Mouse (Mus musculus): ENCODE results near the gene Cped1. TPM values are rescaled to one million over a fixed set of nuclear protein-coding genes. Genes with fewer than 3 reads are reported as not detected.
"Not testable (repeated sequence)": the region's sequence is repeated elsewhere in the genome, so short reads cannot be mapped to it uniquely, and the experiment has no call there.

Gene Cped1
- polyA plus RNA-seq, 1 experiment = 2.2 TPM

DNA sequence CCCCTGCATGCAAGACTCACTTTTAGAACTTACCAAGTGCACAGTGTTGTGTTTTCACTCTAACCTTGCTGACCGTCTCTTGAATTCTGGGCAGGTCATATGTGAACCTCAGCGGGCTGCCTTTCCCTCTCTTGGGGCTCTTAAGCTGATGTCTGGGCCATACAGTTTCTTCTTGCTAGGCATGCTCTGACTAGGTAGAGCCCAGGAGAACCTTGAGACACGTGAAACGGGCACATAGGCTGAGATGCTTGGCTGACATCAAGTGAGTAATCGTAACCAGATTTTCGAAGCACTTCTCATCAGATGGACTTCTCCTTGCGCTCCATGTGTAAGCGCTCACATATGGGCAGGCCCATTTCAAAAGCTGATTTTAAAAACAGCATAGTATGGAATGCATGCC is 237.2 kb downstream of the Cped1 start:
- TF ChIP-seq CTCF (IDR thresholded peaks at IDR 0.05; ENCODE audit: extremely low read depth, insufficient read depth, low read length) = no peak
- no peak for TF ChIP-seq POLR2A (IDR thresholded peaks at IDR 0.05; ENCODE audit: extremely low read depth, insufficient read depth, low read length)
- Histone ChIP-seq H3K27ac (ENCODE audit: insufficient read depth, low read length) (no peak overlapping the region), H3K4me3 (ENCODE audit: insufficient read depth, low read length) (no peak overlapping the region), H3K4me1 (ENCODE audit: control insufficient read depth, insufficient read depth, low read length) (no peaks in the 10 kb centered on the region)

DNA sequence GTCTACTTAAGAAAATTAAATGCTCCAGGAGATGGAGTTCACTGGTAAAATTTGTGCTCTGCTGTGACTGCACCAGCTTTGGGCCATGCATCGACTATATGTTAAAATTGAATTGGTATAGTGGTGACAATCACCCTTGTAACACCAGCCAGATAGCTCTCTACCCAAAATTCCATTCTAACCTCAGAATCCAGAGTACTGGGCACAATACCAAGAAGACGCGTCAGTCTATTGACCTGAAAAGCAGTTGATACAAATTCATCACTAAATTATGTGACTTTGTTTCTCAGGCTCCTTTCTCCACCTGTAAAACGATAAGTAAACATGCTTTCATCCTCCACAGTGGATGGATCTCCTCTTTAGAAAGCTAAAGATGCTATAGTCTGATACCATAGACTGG is 238.6 kb downstream of the Cped1 start:
- H3K4me1 ChIP-seq (ENCODE audit: control insufficient read depth, insufficient read depth, low read length) = no peaks in the 10 kb centered on the region
- H3K27ac ChIP-seq (ENCODE audit: insufficient read depth, low read length) = no peak overlapping the region
- TF ChIP-seq POLR2A (IDR thresholded peaks at IDR 0.05; ENCODE audit: extremely low read depth, insufficient read depth, low read length) (no peak), CTCF (IDR thresholded peaks at IDR 0.05; ENCODE audit: extremely low read depth, insufficient read depth, low read length) (no peak)
- H3K4me3 ChIP-seq (ENCODE audit: insufficient read depth, low read length) = no peak overlapping the region

DNA sequence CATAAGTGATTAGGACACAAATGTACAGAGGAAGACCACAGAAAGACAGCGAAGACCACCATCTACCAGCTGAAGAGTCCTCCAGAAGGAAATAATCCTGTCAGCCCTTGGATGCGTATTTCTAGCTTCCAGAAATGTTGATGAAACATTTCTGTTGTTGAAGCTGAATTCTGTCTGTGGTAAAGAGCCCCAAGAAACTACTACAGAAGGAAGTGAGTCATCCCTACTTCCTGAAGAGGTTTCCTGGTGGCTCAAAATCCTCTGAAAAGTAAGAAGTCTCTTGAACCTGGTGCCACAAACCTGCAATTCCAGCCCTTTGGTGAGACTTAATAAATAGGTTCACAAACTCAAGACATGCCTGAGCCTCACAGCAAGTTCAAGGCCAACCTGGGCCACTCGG is 245.5 kb downstream of the Cped1 start:
- TF ChIP-seq CTCF (IDR thresholded peaks at IDR 0.05; ENCODE audit: extremely low read depth, insufficient read depth, low read length) = no peak
- Histone ChIP-seq H3K27ac (ENCODE audit: insufficient read depth, low read length) (no peak overlapping the region), H3K4me1 (ENCODE audit: control insufficient read depth, insufficient read depth, low read length) (no peaks in the 10 kb centered on the region), H3K4me3 (ENCODE audit: insufficient read depth, low read length) (no peak overlapping the region)

DNA sequence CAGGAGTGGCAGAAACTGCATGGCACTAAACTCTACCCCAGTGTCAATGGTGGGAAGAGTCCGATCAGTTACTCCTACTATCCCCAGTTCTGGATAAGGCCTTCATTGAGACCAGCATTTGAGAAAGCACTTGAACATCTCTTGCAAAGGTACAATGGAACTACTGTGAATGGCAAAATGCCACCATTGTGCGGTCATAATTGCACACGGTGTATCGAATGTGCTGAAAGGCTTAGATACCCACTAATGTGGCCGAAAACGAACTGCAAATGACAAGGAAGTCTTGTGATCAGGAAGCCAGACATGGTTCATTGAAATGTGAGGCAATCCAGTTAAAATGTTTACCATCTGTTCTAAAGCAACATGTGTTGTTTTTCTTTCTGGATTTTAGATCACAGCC is 247.8 kb downstream of the Cped1 start:
- TF ChIP-seq POLR2A (IDR thresholded peaks at IDR 0.05; ENCODE audit: extremely low read depth, insufficient read depth, low read length) (no peak), CTCF (IDR thresholded peaks at IDR 0.05; ENCODE audit: extremely low read depth, insufficient read depth, low read length) (no peak)
- H3K27ac ChIP-seq (ENCODE audit: insufficient read depth, low read length) = no peak overlapping the region
- H3K4me3 ChIP-seq (ENCODE audit: insufficient read depth, low read length) = no peak overlapping the region
- H3K4me1 ChIP-seq (ENCODE audit: control insufficient read depth, insufficient read depth, low read length) = no peaks in the 10 kb centered on the region

DNA sequence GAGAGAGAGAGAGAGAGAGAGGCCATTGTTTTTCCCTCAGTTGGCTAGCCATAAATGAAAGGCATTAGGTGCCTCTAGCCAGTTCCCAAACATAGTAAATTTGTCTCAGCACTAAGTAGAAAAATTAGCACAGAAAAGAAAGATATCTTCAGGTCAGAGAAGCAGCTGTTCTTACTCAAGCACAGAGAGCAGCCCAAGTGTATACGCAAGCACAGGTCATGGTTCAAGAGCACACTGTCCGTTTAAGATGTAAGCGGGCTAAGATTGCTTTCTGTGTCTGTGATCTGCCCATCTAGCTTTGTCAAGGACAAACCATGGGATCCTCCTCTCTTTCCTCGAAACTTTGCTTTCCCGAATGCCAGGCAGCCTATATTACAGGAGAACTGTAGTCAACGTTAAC is 249.4 kb downstream of the Cped1 start:
- H3K4me1 ChIP-seq (ENCODE audit: control insufficient read depth, insufficient read depth, low read length) = no peaks in the 10 kb centered on the region

DNA sequence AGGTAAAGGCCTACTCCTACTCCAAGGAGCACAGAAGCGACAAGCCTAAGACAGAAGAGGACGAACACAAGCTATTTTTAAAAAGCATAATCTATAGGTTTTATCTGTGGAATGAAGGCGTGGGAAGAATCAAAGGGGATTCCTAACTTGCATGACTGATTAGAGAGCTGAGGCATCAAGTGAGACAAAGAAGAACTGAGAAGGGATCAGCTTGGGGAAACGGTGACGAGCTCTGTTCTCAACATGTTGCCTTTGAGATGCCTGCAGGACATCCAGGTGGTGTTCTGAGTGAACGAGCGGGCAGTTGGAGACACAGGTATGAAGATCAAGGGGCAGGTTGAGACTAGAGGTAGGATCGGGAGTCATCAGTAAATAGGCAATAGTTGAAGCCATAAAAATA is 257.6 kb downstream of the Cped1 start:
- H3K4me3 ChIP-seq (ENCODE audit: insufficient read depth, low read length) = no peak overlapping the region
- H3K4me1 ChIP-seq (ENCODE audit: control insufficient read depth, insufficient read depth, low read length) = no peaks in the 10 kb centered on the region
- no peak for TF ChIP-seq POLR2A (IDR thresholded peaks at IDR 0.05; ENCODE audit: extremely low read depth, insufficient read depth, low read length)
- TF ChIP-seq CTCF (IDR thresholded peaks at IDR 0.05; ENCODE audit: extremely low read depth, insufficient read depth, low read length) = no peak
- no peak overlapping the region for H3K27ac ChIP-seq (ENCODE audit: insufficient read depth, low read length)

More for the DNA sequence above, 249.4 kb downstream of the Cped1 start:
- Histone ChIP-seq H3K4me3 (ENCODE audit: insufficient read depth, low read length) (no peak overlapping the region), H3K27ac (ENCODE audit: insufficient read depth, low read length) (no peak overlapping the region)
- TF ChIP-seq CTCF (IDR thresholded peaks at IDR 0.05; ENCODE audit: extremely low read depth, insufficient read depth, low read length) = no peak
- no peak for TF ChIP-seq POLR2A (IDR thresholded peaks at IDR 0.05; ENCODE audit: extremely low read depth, insufficient read depth, low read length)

DNA sequence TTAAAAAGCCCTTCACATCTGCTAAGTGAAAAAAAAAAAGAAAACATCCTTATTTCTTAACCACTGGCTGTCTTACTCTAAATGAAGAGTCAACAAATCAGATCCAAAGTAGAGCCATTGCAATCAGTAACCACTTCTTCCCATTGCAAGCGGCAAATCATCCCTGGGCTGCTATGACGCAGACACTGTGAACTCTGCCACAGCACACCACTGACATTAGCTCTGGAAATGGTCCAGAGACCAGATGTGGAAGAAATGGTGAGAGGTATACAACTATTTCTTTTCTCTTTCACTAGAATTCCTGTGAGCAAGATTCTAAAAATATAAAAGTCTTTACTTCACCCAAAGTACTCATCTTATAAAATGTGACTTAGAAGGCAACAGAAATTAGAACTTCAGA is 261.0 kb downstream of the Cped1 start:
- H3K4me1 ChIP-seq (ENCODE audit: control insufficient read depth, insufficient read depth, low read length) = no peaks in the 10 kb centered on the region
- TF ChIP-seq CTCF (IDR thresholded peaks at IDR 0.05; ENCODE audit: extremely low read depth, insufficient read depth, low read length) = no peak
- TF ChIP-seq POLR2A (IDR thresholded peaks at IDR 0.05; ENCODE audit: extremely low read depth, insufficient read depth, low read length) = no peak
- H3K27ac ChIP-seq (ENCODE audit: insufficient read depth, low read length) = no peak overlapping the region
- H3K4me3 ChIP-seq (ENCODE audit: insufficient read depth, low read length) = no peak overlapping the region

DNA sequence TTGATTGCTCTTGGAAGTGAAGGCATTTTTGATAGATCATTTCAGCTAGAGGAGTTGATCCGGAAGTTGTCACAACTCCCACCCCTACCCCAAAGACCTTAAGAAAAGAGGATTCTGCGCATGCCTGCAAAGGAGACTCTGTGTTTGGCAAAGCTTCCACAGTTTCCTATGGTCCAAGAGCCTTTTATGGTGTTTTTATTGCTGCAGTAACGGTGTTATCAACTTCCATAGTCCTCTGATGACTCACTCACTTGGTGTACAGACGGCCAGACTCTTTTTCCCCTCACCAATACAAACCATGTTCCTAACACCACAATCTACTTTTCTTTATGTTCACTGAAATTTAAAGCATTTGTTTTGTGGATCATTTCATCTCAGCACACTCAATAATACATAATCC is 273.1 kb downstream of the Cped1 start:
- Histone ChIP-seq H3K4me1 (ENCODE audit: control insufficient read depth, insufficient read depth, low read length) (no peaks in the 10 kb centered on the region), H3K4me3 (ENCODE audit: insufficient read depth, low read length) (no peak overlapping the region), H3K27ac (ENCODE audit: insufficient read depth, low read length) (no peak overlapping the region)
- TF ChIP-seq POLR2A (IDR thresholded peaks at IDR 0.05; ENCODE audit: extremely low read depth, insufficient read depth, low read length) = no peak
- no peak for TF ChIP-seq CTCF (IDR thresholded peaks at IDR 0.05; ENCODE audit: extremely low read depth, insufficient read depth, low read length)

DNA sequence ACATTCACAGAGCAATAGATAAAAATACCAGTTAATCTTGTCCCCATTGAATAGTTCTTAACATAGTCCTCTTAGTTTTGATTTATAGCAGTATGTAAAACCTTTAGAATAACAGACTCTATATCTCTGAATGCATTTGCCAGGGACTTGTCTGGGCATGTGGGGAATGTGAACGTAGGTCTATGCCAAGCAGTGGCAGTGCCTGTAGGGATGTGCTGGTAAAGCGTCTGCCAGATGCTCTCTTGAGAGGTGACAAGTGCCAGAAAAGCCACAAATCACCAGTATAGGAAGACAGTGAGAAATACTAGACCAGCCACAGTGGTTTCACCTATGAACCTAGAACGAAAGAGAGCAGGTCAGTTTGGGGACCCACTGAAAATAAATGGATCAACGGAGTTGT is 276.8 kb downstream of the Cped1 start:
- Histone ChIP-seq H3K4me1 (ENCODE audit: control insufficient read depth, insufficient read depth, low read length) (no peaks in the 10 kb centered on the region), H3K4me3 (ENCODE audit: insufficient read depth, low read length) (no peak overlapping the region), H3K27ac (ENCODE audit: insufficient read depth, low read length) (no peak overlapping the region)
- TF ChIP-seq CTCF (IDR thresholded peaks at IDR 0.05; ENCODE audit: extremely low read depth, insufficient read depth, low read length) (no peak), POLR2A (IDR thresholded peaks at IDR 0.05; ENCODE audit: extremely low read depth, insufficient read depth, low read length) (no peak)

DNA sequence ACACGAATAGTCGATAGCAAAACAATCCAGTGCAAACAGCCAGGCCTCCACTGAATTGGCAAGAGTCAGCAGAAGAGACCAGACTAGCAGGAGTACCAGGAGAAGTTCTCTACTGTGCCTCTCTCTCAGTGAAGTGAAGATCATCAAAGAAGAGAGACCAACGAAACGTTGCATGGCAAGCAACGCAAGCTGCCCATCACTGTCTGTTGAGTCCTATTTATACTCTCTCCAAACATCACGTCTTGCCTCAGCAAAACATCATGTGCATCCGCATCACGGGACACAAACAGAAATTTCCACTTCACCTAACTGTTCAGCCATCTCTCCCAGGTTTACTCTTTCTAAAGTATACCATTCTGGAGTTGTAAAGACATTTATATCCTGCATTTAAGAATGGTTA is 278.4 kb downstream of the Cped1 start:
- H3K4me1 ChIP-seq (ENCODE audit: control insufficient read depth, insufficient read depth, low read length); H3K4me3 ChIP-seq (ENCODE audit: insufficient read depth, low read length); H3K27ac ChIP-seq (ENCODE audit: insufficient read depth, low read length): not testable (repeated sequence)

DNA sequence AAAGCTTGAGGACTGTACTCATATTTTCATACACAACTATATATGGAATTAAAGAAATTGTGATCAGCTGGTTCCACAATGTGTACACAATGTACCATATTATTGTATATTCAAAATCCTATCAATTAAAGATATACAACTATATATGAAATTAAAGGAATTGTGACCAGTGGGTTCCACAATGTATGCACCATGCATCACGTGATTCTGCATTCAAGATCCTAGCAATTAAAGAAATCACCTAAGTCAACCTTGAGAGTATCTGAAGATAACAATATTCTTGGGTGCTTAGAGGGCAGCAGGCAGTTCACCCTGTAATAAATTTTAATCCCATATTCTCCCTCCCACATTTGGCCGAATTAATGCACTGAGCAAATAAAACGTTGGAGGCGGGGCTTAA is 280.3 kb downstream of the Cped1 start:
- no peak overlapping the region for H3K27ac ChIP-seq (ENCODE audit: insufficient read depth, low read length)
- H3K4me1 ChIP-seq (ENCODE audit: control insufficient read depth, insufficient read depth, low read length) = no peaks in the 10 kb centered on the region
- H3K4me3 ChIP-seq (ENCODE audit: insufficient read depth, low read length) = no peak overlapping the region
- TF ChIP-seq POLR2A (IDR thresholded peaks at IDR 0.05; ENCODE audit: extremely low read depth, insufficient read depth, low read length) (no peak), CTCF (IDR thresholded peaks at IDR 0.05; ENCODE audit: extremely low read depth, insufficient read depth, low read length) (no peak)
